In genomic region chr6:113046041-113046975, GRCm38 (mm10) we compare ENCODE assay signal across 7 mouse cellular contexts. TPM values are rescaled to one million over a fixed set of nuclear protein-coding genes. Genes with fewer than 3 reads are reported as not detected.
DNase-seq lines count a peak whose midpoint lies in the region; ATAC-seq and TF ChIP-seq lines count a peak whose summit lies in the region.

TSS of gene Thumpd3 (plus strand) at chr6:113046225.

- TF ChIP-seq CTCF in intestine, postnatal 0 days (IDR thresholded peaks at IDR 0.05; ENCODE audit: low read depth), result peak; percentile 38; the same call in 1 of the 2 replicates
- no peak for TF ChIP-seq CTCF in small intestine, adult 2 months (IDR thresholded peaks at IDR 0.05; ENCODE audit: extremely low read depth, insufficient read length, insufficient replicate concordance, low read depth, low read length)

- peak within 1 kb of the TSS; percentile 62 for H3K4me3 ChIP-seq in intestine, postnatal 0 days (ENCODE audit: low read depth, low read length)
- peak within 1 kb of the TSS; percentile 89 for H3K4me3 ChIP-seq in midbrain, embryonic 12.5 days
- H3K4me3 ChIP-seq in small intestine, adult 2 months (ENCODE audit: low read depth, low read length), result peak within 1 kb of the TSS; percentile 76

- H3K36me3 ChIP-seq in intestine, postnatal 0 days (ENCODE audit: control insufficient read depth, insufficient read depth), result peaks cover 5% of the 10 kb centered on the region; the same call in 1 of the 2 replicates
- peaks cover 23% of the 10 kb centered on the region for H3K36me3 ChIP-seq in midbrain, embryonic 12.5 days
- peaks cover 9% of the 10 kb centered on the region for H3K36me3 ChIP-seq in small intestine, adult 2 months (ENCODE audit: control insufficient read depth, insufficient read depth, low read length)

- WGBS in intestine, postnatal 0 days, result under 1% methylated on average over 59 of the region's 59 CpGs
- under 1% methylated on average over 59 of the region's 59 CpGs for WGBS in midbrain, embryonic 12.5 days
- WGBS in small intestine, adult 2 months, result under 1% methylated on average over 59 of the region's 59 CpGs

- no peaks in the 10 kb centered on the region for H3K27me3 ChIP-seq in intestine, postnatal 0 days (replicated peaks; ENCODE audit: control insufficient read depth, insufficient read depth, low read length)
- no peaks in the 10 kb centered on the region for H3K27me3 ChIP-seq in midbrain, embryonic 12.5 days
- no peaks in the 10 kb centered on the region for H3K27me3 ChIP-seq in small intestine, adult 2 months (ENCODE audit: control insufficient read depth, insufficient read depth, low read length)

- peak within 1 kb of the TSS; percentile 73 for H3K9ac ChIP-seq in intestine, postnatal 0 days (ENCODE audit: low read depth, low read length)
- peak within 1 kb of the TSS; percentile 82 for H3K9ac ChIP-seq in midbrain, embryonic 12.5 days (replicated peaks)

- peak within 1 kb of the TSS; percentile 98 for H3K27ac ChIP-seq in intestine, postnatal 0 days (ENCODE audit: low read depth, low read length)
- H3K27ac ChIP-seq in midbrain, embryonic 12.5 days (replicated peaks), result peak within 1 kb of the TSS; percentile 88
- peak within 1 kb of the TSS; percentile 99 for H3K27ac ChIP-seq in small intestine, adult 2 months (ENCODE audit: insufficient read depth, low read depth, low read length)

- TF ChIP-seq POLR2A in small intestine, adult 2 months (IDR thresholded peaks at IDR 0.05; ENCODE audit: low read depth, low read length), result peak; percentile 94

- peak within 1 kb of the TSS; percentile 79 for H3K4me2 ChIP-seq in intestine, postnatal 0 days (replicated peaks; ENCODE audit: low read depth)
- H3K4me2 ChIP-seq in midbrain, embryonic 12.5 days (replicated peaks), result peak within 1 kb of the TSS; percentile 93

- intact Hi-C loops in left cerebral cortex, postnatal 4 days (cut with DNase I), result no loop called here

- DNase-seq in adrenal gland, adult 8-10 months, result peak; percentile 95
- peak; percentile 98 for DNase-seq in embryo, embryonic 9.5 days (ENCODE audit: extremely low spot score)
- peak; percentile 68 for DNase-seq in gonadal fat pad, adult 2 months (ENCODE audit: low read depth)
- peak; percentile 99 for DNase-seq in left cerebral cortex, postnatal 4 days

- 0 out of 2 replicates have a peak, but pooled peaks cover 4% of the 10 kb centered on the region for H3K4me1 ChIP-seq in intestine, postnatal 0 days (replicated peaks; ENCODE audit: control insufficient read depth, insufficient read depth, low read length)
- peaks cover 21% of the 10 kb centered on the region for H3K4me1 ChIP-seq in midbrain, embryonic 12.5 days
- H3K4me1 ChIP-seq in small intestine, adult 2 months (ENCODE audit: control insufficient read depth, insufficient read depth, insufficient read length, low read length), result peaks cover 2% of the 10 kb centered on the region; the same call in 1 of the 2 replicates

- ATAC-seq in intestine, postnatal 0 days, result peak; percentile 99
- ATAC-seq in midbrain, embryonic 12.5 days (ENCODE audit: low FRiP score, low read depth), result peak; percentile 100

- H3K9me3 ChIP-seq in intestine, postnatal 0 days (ENCODE audit: control insufficient read depth), result no peaks in the 10 kb centered on the region
- H3K9me3 ChIP-seq in midbrain, embryonic 12.5 days, result no peaks in the 10 kb centered on the region

RNA-seq across cellular contexts. Expression of gene Thumpd3, which starts in this region (rescaled TPM):
- 10 to 100 TPM; 35.4 to 46.8 (median 41.3) TPM for total RNA-seq in adrenal gland, adult 8-10 months (2022)
- 12.0 and 14.5 TPM in 2 replicates for polyA plus RNA-seq in gonadal fat pad, adult 2 months (2012; rRNA removed)
- polyA plus RNA-seq in intestine, postnatal 0 days (2015; fragmentation: Nextera tagmentation; extraction: Ambion mirVana), result 36.0 and 36.6 TPM in 2 replicates
- total RNA-seq in left cerebral cortex, postnatal 4 days (2021), result 10 to 100 TPM; 35.4 to 36.4 TPM
- polyA plus RNA-seq in midbrain, embryonic 12.5 days (2016; fragmentation: Nextera tagmentation; extraction: Ambion mirVana), result 63.9 and 65.2 TPM in 2 replicates
- polyA plus RNA-seq in small intestine, adult 2 months (2012; rRNA removed), result 3.9 and 5.4 TPM in 2 replicates

Comparison
In these comparisons a context has a peak if more than half of its experiments do, and no peak if none do; other contexts are left out.
1. Peak in every context shown above with its lines: DNase-seq, ATAC-seq, H3K4me3 ChIP-seq and H3K27ac ChIP-seq.